Mouse (Mus musculus): ENCODE data around the gene Cdh22. TPM values are rescaled to one million over a fixed set of nuclear protein-coding genes. Genes with fewer than 3 reads are reported as not detected.

Cdh22 gene
- polyA plus RNA-seq, 1 experiment from 2014 or later = 0.08 TPM

- Histone ChIP-seq H3K36me3 (no peaks in the 10 kb centered on the region), H3K4me1 (peaks cover 16% of the 10 kb centered on the region), H3K9ac (no peak overlapping the region), H3K27me3 (replicated peaks) (peaks cover 71% of the 10 kb centered on the region), H3K9me3 (no peaks in the 10 kb centered on the region), H3K27ac (replicated peaks) (no peak overlapping the region), H3K4me2 (no peak overlapping the region), H3K4me3 (no peak overlapping the region)
- WGBS = 34% methylated on average over 12 of the region's 12 CpGs
- no peak for ATAC-seq (ENCODE audit: extremely low read depth, insufficient number of reproducible peaks, low FRiP score, low TSS enrichment)
Measured at GRCm38 (mm10) chr2:165266739-165267138, 32.1 kb upstream of the Cdh22 start.

DNA sequence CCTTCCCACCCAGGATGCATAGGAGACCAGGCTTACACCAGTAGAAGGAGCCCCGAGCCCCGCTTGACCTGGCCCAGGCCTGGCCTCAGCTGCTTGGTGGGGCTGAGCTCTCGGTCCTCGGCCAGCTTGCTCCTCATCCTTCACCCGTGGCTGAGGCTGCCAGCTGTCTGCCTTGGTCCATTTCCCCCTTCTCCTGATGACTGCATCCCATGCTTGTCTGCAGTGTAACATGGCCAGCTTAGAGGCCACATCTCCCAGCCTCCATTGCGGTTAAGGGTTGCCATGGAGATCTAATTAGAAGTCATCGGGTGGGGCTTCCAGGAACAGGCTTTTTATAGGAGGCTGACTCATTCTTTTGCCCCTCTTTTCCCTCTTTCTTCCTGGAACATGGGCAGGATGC lies 29.2 kb upstream of the Cdh22 start:
- Histone ChIP-seq H3K36me3 (no peaks in the 10 kb centered on the region), H3K9me3 (no peaks in the 10 kb centered on the region), H3K27me3 (replicated peaks) (peaks cover 87% of the 10 kb centered on the region), H3K4me1 (no peaks in the 10 kb centered on the region), H3K27ac (replicated peaks) (no peak overlapping the region), H3K4me3 (no peak overlapping the region), H3K4me2 (no peak overlapping the region), H3K9ac (no peak overlapping the region)
- ATAC-seq (ENCODE audit: extremely low read depth, insufficient number of reproducible peaks, low FRiP score, low TSS enrichment) = no peak
- 72% methylated on average over 7 of the region's 7 CpGs for WGBS

DNA sequence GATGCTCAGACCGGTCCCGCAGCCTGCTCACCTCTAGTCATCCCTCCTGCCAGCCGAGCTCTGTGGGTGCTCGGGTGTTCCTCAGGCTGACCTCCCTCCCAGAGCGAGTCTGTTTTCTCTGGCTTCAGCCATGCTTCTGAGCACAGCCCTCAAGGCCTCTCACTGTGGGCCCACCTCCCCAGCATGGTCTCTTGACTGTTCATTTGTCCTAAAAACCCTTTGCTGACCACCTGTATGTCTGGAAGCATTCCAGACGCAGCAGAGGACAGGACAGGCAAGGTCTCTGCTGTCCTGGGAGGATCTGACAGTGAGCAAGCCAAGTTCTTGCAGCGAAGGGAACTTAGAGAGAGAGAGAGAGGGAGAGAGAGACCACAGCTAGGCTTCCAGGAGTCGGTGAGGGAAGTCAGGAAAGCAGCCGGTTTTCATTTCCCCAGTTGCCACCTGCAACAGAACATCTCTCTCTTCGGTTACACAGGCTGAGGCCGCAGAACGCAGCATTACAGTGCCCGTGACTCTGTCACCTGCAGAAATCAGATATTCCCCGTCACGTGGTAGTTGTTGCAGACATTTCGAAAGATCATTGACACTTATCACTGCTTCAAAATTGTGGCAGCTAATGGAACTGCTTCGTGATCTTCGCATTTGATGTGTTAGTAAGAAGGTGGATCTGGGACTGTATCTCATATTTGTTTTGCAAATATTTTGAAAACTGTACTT lies 27.8 kb upstream of the Cdh22 start:
- no peak for ATAC-seq (ENCODE audit: extremely low read depth, insufficient number of reproducible peaks, low FRiP score, low TSS enrichment)
- Histone ChIP-seq H3K9me3 (no peaks in the 10 kb centered on the region), H3K9ac (no peak overlapping the region), H3K4me2 (no peak overlapping the region), H3K27ac (replicated peaks) (no peak overlapping the region), H3K36me3 (no peaks in the 10 kb centered on the region), H3K4me3 (no peak overlapping the region), H3K27me3 (replicated peaks) (peaks cover 87% of the 10 kb centered on the region), H3K4me1 (no peaks in the 10 kb centered on the region)
- WGBS = 52% methylated on average over 18 of the region's 18 CpGs

DNA sequence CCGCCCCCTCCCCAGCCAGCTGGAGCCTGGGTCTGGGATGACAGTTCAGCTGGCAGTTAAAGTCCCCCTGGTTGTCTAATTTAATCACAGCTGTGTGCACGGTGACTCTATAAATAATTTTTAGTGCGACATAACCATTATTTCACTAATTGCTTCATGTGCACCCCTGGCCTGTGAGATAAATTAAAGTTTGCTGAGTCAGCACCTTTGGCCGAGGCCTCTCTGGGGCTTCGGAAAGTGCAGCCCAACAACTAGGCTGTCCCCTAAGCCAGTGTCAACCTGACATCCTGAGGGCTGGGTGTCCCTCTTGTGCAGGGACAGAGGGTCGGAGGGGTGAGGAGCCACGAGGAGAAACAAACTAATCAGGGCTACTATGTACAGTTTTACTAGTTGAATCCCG lies 25.2 kb upstream of the Cdh22 start:
- no peak overlapping the region for H3K9ac ChIP-seq
- ATAC-seq (ENCODE audit: extremely low read depth, insufficient number of reproducible peaks, low FRiP score, low TSS enrichment) = no peak
- no peak overlapping the region for H3K27ac ChIP-seq (replicated peaks)
- H3K4me3 ChIP-seq = no peak overlapping the region
- H3K36me3 ChIP-seq = no peaks in the 10 kb centered on the region
- no peak overlapping the region for H3K4me2 ChIP-seq
- no peaks in the 10 kb centered on the region for H3K4me1 ChIP-seq
- 68% methylated on average over 8 of the region's 8 CpGs for WGBS
- peaks cover 93% of the 10 kb centered on the region for H3K27me3 ChIP-seq (replicated peaks)
- H3K9me3 ChIP-seq = no peaks in the 10 kb centered on the region

GRCm38 (mm10) chr2:165258321-165258720 lies 23.7 kb upstream of the Cdh22 start:
- Histone ChIP-seq H3K9ac (no peak overlapping the region), H3K9me3 (no peaks in the 10 kb centered on the region), H3K36me3 (no peaks in the 10 kb centered on the region), H3K4me2 (no peak overlapping the region), H3K4me1 (no peaks in the 10 kb centered on the region), H3K27me3 (replicated peaks) (peaks cover 94% of the 10 kb centered on the region), H3K27ac (replicated peaks) (no peak overlapping the region), H3K4me3 (no peak overlapping the region)
- ATAC-seq (ENCODE audit: extremely low read depth, insufficient number of reproducible peaks, low FRiP score, low TSS enrichment) = no peak
- 55% methylated on average over 6 of the region's 6 CpGs for WGBS

GRCm38 (mm10) chr2:165257151-165257834 lies 22.6 kb upstream of the Cdh22 start:
- H3K36me3 ChIP-seq = no peaks in the 10 kb centered on the region
- H3K4me3 ChIP-seq = no peak overlapping the region
- no peak overlapping the region for H3K9ac ChIP-seq
- H3K27ac ChIP-seq (replicated peaks) = no peak overlapping the region
- H3K27me3 ChIP-seq (replicated peaks) = peaks cover 94% of the 10 kb centered on the region
- 30% methylated on average over 11 of the region's 11 CpGs for WGBS
- ATAC-seq (ENCODE audit: extremely low read depth, insufficient number of reproducible peaks, low FRiP score, low TSS enrichment) = no peak; the same call in 1 of the 2 replicates
- H3K4me1 ChIP-seq = no peaks in the 10 kb centered on the region
- no peaks in the 10 kb centered on the region for H3K9me3 ChIP-seq
- no peak overlapping the region for H3K4me2 ChIP-seq

GRCm38 (mm10) chr2:165256213-165256612 lies 21.6 kb upstream of the Cdh22 start:
- Histone ChIP-seq H3K27ac (replicated peaks) (no peak overlapping the region), H3K27me3 (replicated peaks) (peaks cover 92% of the 10 kb centered on the region), H3K4me1 (no peaks in the 10 kb centered on the region), H3K9ac (no peak overlapping the region), H3K4me3 (no peak overlapping the region), H3K9me3 (no peaks in the 10 kb centered on the region), H3K4me2 (no peak overlapping the region), H3K36me3 (no peaks in the 10 kb centered on the region)
- ATAC-seq (ENCODE audit: extremely low read depth, insufficient number of reproducible peaks, low FRiP score, low TSS enrichment) = no peak
- 55% methylated on average over 10 of the region's 10 CpGs for WGBS

DNA sequence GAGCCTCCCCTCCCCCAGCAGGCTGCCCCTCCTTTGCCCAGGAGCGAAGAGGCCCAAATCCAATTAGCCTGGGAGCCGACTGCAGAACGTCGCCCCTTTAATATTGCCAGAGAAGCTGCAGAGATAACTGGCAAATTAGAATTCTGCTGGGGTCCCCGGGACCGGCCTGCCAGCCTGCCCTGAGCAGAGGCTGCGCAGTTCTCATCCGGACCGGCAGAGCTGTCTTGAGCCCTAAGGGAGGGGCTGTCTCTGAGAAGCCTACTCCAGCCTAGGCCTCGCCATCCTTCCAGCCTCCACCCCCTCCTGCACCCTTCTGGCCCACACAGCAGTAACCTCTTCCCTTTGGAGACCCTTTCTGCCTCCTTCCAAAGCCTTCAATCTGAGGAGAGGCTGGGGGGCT lies 19.2 kb upstream of the Cdh22 start:
- Histone ChIP-seq H3K27me3 (replicated peaks) (peaks cover 95% of the 10 kb centered on the region), H3K9ac (no peak overlapping the region), H3K27ac (replicated peaks) (no peak overlapping the region)

DNA sequence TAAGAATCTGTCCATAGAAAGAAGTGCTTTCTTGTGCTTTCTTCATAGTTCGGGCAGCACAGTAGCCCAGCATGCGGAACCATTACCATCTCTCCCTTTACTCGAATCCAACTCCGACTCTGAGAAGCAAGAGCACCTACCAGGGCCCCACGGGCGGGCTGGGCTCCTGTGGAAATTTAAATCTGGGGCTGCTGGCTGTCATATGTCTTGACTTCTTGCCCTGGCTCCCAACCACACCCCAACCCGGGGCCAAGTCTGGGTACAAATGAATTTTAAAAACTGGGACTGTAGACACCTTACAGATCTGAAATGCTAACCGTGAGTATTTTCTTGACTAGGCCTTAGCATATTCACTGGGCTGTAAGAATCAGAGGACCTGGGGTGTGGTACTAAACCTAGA lies 18.6 kb upstream of the Cdh22 start:
- Histone ChIP-seq H3K27ac (replicated peaks) (no peak overlapping the region), H3K36me3 (no peaks in the 10 kb centered on the region), H3K4me3 (no peak overlapping the region), H3K4me2 (no peak overlapping the region), H3K27me3 (replicated peaks) (peaks cover 95% of the 10 kb centered on the region), H3K4me1 (no peaks in the 10 kb centered on the region), H3K9ac (no peak overlapping the region), H3K9me3 (no peaks in the 10 kb centered on the region)
- WGBS = 60% methylated on average over 8 of the region's 8 CpGs
- ATAC-seq (ENCODE audit: extremely low read depth, insufficient number of reproducible peaks, low FRiP score, low TSS enrichment) = no peak

More for the DNA sequence above, 19.2 kb upstream of the Cdh22 start:
- no peaks in the 10 kb centered on the region for H3K4me1 ChIP-seq
- 10% methylated on average over 10 of the region's 10 CpGs for WGBS
- no peaks in the 10 kb centered on the region for H3K9me3 ChIP-seq
- H3K4me3 ChIP-seq = no peak overlapping the region
- no peak for ATAC-seq (ENCODE audit: extremely low read depth, insufficient number of reproducible peaks, low FRiP score, low TSS enrichment)
- no peak overlapping the region for H3K4me2 ChIP-seq
- H3K36me3 ChIP-seq = no peaks in the 10 kb centered on the region

- H3K9ac ChIP-seq = no peak overlapping the region
- H3K27ac ChIP-seq (replicated peaks) = no peak overlapping the region
- H3K27me3 ChIP-seq (replicated peaks) = peaks cover 95% of the 10 kb centered on the region
- no peaks in the 10 kb centered on the region for H3K4me1 ChIP-seq
- no peaks in the 10 kb centered on the region for H3K36me3 ChIP-seq
- no peak overlapping the region for H3K4me3 ChIP-seq
- ATAC-seq (ENCODE audit: extremely low read depth, insufficient number of reproducible peaks, low FRiP score, low TSS enrichment) = no peak
- H3K4me2 ChIP-seq = no peak overlapping the region
- WGBS = 47% methylated on average over 9 of the region's 9 CpGs
- no peaks in the 10 kb centered on the region for H3K9me3 ChIP-seq
Measured at GRCm38 (mm10) chr2:165252801-165253200, 18.1 kb upstream of the Cdh22 start.

GRCm38 (mm10) chr2:165252381-165252780 lies 17.7 kb upstream of the Cdh22 start:
- Histone ChIP-seq H3K4me2 (no peak overlapping the region), H3K36me3 (no peaks in the 10 kb centered on the region), H3K27ac (replicated peaks) (no peak overlapping the region), H3K9ac (no peak overlapping the region), H3K27me3 (replicated peaks) (peaks cover 95% of the 10 kb centered on the region), H3K4me1 (no peaks in the 10 kb centered on the region), H3K4me3 (no peak overlapping the region), H3K9me3 (no peaks in the 10 kb centered on the region)
- no peak for ATAC-seq (ENCODE audit: extremely low read depth, insufficient number of reproducible peaks, low FRiP score, low TSS enrichment)
- 60% methylated on average over 8 of the region's 8 CpGs for WGBS

DNA sequence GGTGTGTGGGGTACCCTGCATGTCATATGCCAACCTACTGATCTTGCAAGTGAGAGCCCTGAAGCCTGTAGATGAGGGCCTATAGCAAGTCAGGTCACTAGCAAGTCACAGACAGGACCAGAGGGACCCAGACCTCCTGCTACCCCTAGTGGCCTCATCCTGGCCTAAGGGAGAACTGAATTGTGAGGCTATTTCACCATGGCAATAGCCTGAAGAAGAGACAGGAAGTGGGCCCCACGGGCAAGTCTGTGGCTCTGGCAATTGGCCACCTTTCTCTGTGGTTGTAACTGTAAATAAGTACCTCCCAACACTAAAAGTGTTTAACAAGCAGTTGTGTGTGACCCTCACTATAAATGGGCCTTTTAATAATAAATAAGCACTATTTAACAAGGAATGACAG lies 16.2 kb upstream of the Cdh22 start:
- no peaks in the 10 kb centered on the region for H3K36me3 ChIP-seq
- no peak overlapping the region for H3K9ac ChIP-seq
- H3K27me3 ChIP-seq (replicated peaks) = peaks cover 93% of the 10 kb centered on the region
- no peak overlapping the region for H3K27ac ChIP-seq (replicated peaks)
- WGBS = 36% methylated on average over 1 of the region's 1 CpGs
- no peak for ATAC-seq (ENCODE audit: extremely low read depth, insufficient number of reproducible peaks, low FRiP score, low TSS enrichment)
- no peaks in the 10 kb centered on the region for H3K9me3 ChIP-seq
- H3K4me2 ChIP-seq = no peak overlapping the region
- H3K4me3 ChIP-seq = no peak overlapping the region
- H3K4me1 ChIP-seq = no peaks in the 10 kb centered on the region

Measured in heart, embryonic 13.5 days (tissue).